Mouse (Mus musculus): ENCODE results near the gene Rnaseh2a. TPM values are rescaled to one million over a fixed set of nuclear protein-coding genes. Genes with fewer than 3 reads are reported as not detected.

The Rnaseh2a gene
- total and polyA plus RNA-seq, 3 experiments = 94.1 to 477 (median 174) TPM

DNA sequence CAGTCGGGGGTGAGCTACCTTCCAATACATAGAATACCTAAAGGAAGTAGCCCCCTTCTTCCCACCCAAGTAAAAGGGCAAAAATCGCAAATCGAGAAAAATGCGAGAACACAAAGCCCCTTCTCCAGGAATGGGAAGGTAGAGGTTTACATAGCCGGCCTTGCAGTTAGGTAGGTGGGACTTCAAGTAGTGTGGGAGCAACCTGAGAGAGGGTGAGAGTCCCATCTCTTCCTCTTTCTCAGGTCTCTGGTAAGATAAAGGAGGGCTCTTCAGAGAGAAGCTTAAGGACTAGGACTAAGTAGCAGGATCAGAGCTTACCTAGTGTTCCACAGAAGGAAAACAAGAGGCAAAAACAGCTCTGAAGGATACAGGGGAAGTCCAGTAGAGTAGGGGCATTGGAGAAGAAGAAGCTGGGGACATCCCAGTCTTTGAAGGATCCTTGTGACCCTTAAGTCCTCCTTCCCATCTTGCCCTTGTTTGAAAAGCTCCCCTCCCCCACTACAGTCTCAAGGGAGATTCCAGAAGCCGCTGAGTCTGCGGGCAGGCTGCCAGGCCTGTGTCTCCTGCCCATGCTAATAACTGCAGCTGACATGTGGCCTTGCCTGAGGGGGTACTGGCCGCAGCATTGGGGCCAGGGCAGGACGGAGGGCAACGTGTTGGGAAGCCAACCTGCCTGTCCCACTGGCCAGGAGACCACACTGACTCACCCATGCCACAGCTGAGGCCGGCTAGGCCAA, 11.2 kb upstream of the Rnaseh2a start:
- H3K36me3 ChIP-seq (replicated peaks) = peaks cover 4% of the 10 kb centered on the region
- ATAC-seq (ENCODE audit: extremely low read depth, insufficient number of reproducible peaks, low FRiP score, poor library complexity, severe bottlenecking) (no peak), DNase-seq (ENCODE audit: low spot score) (no peak)
- H3K4me1 ChIP-seq (ENCODE audit: insufficient read depth, low read depth, low read length) = peaks cover 88% of the 10 kb centered on the region
- H3K4me3 ChIP-seq (ENCODE audit: low read depth, low read length) = peak overlapping the region; percentile 87; the same call in 1 of the 2 replicates
- no peaks in the 10 kb centered on the region for H3K9me3 ChIP-seq (replicated peaks)
- TF ChIP-seq GATA1 (IDR thresholded peaks at IDR 0.05; ENCODE audit: borderline replicate concordance, low read length) (no peak), CTCF (IDR thresholded peaks at IDR 0.05; ENCODE audit: low read depth, low read length) (no peak), POLR2AphosphoS5 (IDR thresholded peaks at IDR 0.05; ENCODE audit: insufficient replicate concordance, low read depth, low read length) (no peak), GATA2 (IDR thresholded peaks at IDR 0.05; ENCODE audit: borderline replicate concordance, low read depth, low read length) (no peak), TAL1 (conservative IDR thresholded peaks at IDR 0.05; ENCODE audit: low read depth, low read length) (no peak)
- H3K27me3 ChIP-seq (ENCODE audit: insufficient read depth, low read length) = no peaks in the 10 kb centered on the region

GRCm38 (mm10) chr8:84979599-84980421, 10.2 kb upstream of the Rnaseh2a start:
- Histone ChIP-seq H3K9me3 (replicated peaks) (no peaks in the 10 kb centered on the region), H3K4me1 (ENCODE audit: insufficient read depth, low read depth, low read length) (peaks cover 88% of the 10 kb centered on the region), H3K36me3 (replicated peaks) (peaks cover 4% of the 10 kb centered on the region), H3K4me3 (ENCODE audit: low read depth, low read length) (peak overlapping the region; percentile 87), H3K27me3 (ENCODE audit: insufficient read depth, low read length) (no peaks in the 10 kb centered on the region)
- peak; percentile 40 for ATAC-seq (ENCODE audit: extremely low read depth, insufficient number of reproducible peaks, low FRiP score, poor library complexity, severe bottlenecking)
- peak; percentile 81 for DNase-seq (ENCODE audit: low spot score)
- TF ChIP-seq GATA2 (IDR thresholded peaks at IDR 0.05; ENCODE audit: borderline replicate concordance, low read depth, low read length) (no peak), GATA1 (IDR thresholded peaks at IDR 0.05; ENCODE audit: borderline replicate concordance, low read length) (no peak), TAL1 (conservative IDR thresholded peaks at IDR 0.05; ENCODE audit: low read depth, low read length) (no peak), CTCF (IDR thresholded peaks at IDR 0.05; ENCODE audit: low read depth, low read length) (no peak)

DNA sequence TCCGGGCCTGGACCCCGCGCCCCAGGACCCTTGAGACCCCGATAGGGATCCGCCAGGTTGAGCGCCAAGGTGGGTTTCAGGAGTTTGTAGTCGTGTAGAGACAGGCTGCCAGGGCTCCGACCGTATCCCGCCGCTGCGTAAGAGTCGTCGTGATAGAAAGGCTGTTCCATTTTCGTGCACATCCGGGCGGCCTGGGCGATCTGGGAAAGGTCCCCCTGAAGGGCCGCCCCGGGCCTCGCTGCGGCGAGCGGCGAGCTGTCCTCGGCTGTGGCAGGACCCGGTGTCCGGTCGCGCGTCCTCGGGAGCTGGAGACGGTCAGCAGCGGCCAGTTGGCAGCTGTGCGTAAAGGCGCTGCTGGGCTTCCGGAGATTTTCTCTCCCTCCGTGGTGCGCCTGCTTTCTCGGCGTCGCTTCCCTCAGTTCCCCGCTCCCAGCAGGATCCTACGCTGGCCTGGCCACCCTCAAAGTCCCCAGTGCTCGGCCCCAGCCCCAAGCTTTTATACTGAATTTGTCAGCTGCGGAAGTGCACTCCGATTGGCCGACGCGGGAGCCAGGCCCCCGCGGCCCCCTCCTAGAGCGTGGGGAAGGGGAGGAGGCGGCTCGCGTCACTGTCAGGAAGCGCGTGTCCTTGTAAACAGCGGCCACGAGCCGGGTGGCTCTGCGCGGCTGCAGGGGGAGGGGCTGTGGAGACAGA, 8.8 kb upstream of the Rnaseh2a start, which contains the start of gene Junb:
Gene Junb (minus strand): TSS at position 471 of the 693 bp plus-strand sequence.
- no peaks in the 10 kb centered on the region for H3K27me3 ChIP-seq (ENCODE audit: insufficient read depth, low read length)
- peaks cover 86% of the 10 kb centered on the region for H3K4me1 ChIP-seq (ENCODE audit: insufficient read depth, low read depth, low read length)
- peak; percentile 96 for DNase-seq (ENCODE audit: low spot score)
- TF ChIP-seq GATA1 (IDR thresholded peaks at IDR 0.05; ENCODE audit: borderline replicate concordance, low read length) (no peak), POLR2AphosphoS5 (IDR thresholded peaks at IDR 0.05; ENCODE audit: insufficient replicate concordance, low read depth, low read length) (peak; percentile 97)
- ATAC-seq (ENCODE audit: extremely low read depth, insufficient number of reproducible peaks, low FRiP score, poor library complexity, severe bottlenecking) = peak; percentile 47
- H3K4me3 ChIP-seq (ENCODE audit: low read depth, low read length) = peak within 1 kb of the TSS; percentile 87
- H3K36me3 ChIP-seq (replicated peaks) = peaks cover 10% of the 10 kb centered on the region
- no peaks in the 10 kb centered on the region for H3K9me3 ChIP-seq (replicated peaks)

GRCm38 (mm10) chr8:84977435-84978247, 8.1 kb upstream of the Rnaseh2a start:
- no peaks in the 10 kb centered on the region for H3K27me3 ChIP-seq (ENCODE audit: insufficient read depth, low read length)
- H3K36me3 ChIP-seq (replicated peaks) = peaks cover 17% of the 10 kb centered on the region
- H3K9me3 ChIP-seq (replicated peaks) = no peaks in the 10 kb centered on the region
- TF ChIP-seq CTCF (IDR thresholded peaks at IDR 0.05; ENCODE audit: low read depth, low read length) (no peak), TAL1 (conservative IDR thresholded peaks at IDR 0.05; ENCODE audit: low read depth, low read length) (no peak), GATA1 (IDR thresholded peaks at IDR 0.05; ENCODE audit: borderline replicate concordance, low read length) (no peak), GATA2 (IDR thresholded peaks at IDR 0.05; ENCODE audit: borderline replicate concordance, low read depth, low read length) (no peak), POLR2AphosphoS5 (IDR thresholded peaks at IDR 0.05; ENCODE audit: insufficient replicate concordance, low read depth, low read length) (0 out of 2 replicates have a peak, but pooled peaks have one; percentile 52)
- H3K4me3 ChIP-seq (ENCODE audit: low read depth, low read length) = peak overlapping the region; percentile 87
- H3K4me1 ChIP-seq (ENCODE audit: insufficient read depth, low read depth, low read length) = peaks cover 85% of the 10 kb centered on the region
- ATAC-seq (ENCODE audit: extremely low read depth, insufficient number of reproducible peaks, low FRiP score, poor library complexity, severe bottlenecking) (no peak), DNase-seq (ENCODE audit: low spot score) (peak; percentile 55)

- no peaks in the 10 kb centered on the region for H3K9me3 ChIP-seq (replicated peaks)
- H3K27me3 ChIP-seq (ENCODE audit: insufficient read depth, low read length) = no peaks in the 10 kb centered on the region
- DNase-seq (ENCODE audit: low spot score) = peak; percentile 14
- peaks cover 84% of the 10 kb centered on the region for H3K4me1 ChIP-seq (ENCODE audit: insufficient read depth, low read depth, low read length)
- TF ChIP-seq TAL1 (conservative IDR thresholded peaks at IDR 0.05; ENCODE audit: low read depth, low read length) (no peak), CTCF (IDR thresholded peaks at IDR 0.05; ENCODE audit: low read depth, low read length) (no peak), GATA2 (IDR thresholded peaks at IDR 0.05; ENCODE audit: borderline replicate concordance, low read depth, low read length) (no peak), POLR2AphosphoS5 (IDR thresholded peaks at IDR 0.05; ENCODE audit: insufficient replicate concordance, low read depth, low read length) (no peak), GATA1 (IDR thresholded peaks at IDR 0.05; ENCODE audit: borderline replicate concordance, low read length) (no peak)
- ATAC-seq (ENCODE audit: extremely low read depth, insufficient number of reproducible peaks, low FRiP score, poor library complexity, severe bottlenecking) = no peak
- H3K4me3 ChIP-seq (ENCODE audit: low read depth, low read length) = peak overlapping the region; percentile 87
- peaks cover 24% of the 10 kb centered on the region for H3K36me3 ChIP-seq (replicated peaks)
Observed at GRCm38 (mm10) chr8:84976763-84977434, 7.3 kb upstream of the Rnaseh2a start.
